Mouse (Mus musculus) naive thymus-derived CD4-positive, alpha-beta T cell, adult 2 months (primary cell): Measurements from ENCODE around the gene Cox14.
A peak's percentile ranks its signal among the peaks of the same experiment; 100 is the strongest.
"Not testable (repeated sequence)": the region's sequence is repeated elsewhere in the genome, so short reads cannot be mapped to it uniquely, and the experiment has no call there.

Experiments
- DNase-seq: peaks from one replicate; pipeline ENCODE4 v3.0.0-alpha.2; 2011; ENCODE audit warnings: low read depth

Cox14 gene

DNA sequence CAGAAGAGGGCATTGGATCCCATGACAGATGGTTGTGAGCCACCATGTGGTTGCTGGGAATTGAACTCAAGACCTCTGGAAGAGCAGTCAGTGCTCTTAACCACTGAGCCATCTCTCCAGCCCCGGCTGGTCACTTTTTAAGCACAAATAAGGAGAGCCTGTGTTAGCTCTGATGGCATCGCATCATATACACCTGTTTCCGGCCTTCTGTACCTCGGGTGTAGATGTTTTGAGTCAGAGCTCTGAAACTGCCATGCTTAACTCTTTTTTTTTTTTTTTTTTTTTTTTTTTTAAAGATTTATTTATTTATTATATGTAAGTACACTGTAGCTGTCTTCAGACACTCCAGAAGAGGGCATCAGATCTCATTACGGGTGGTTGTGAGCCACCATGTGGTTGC is 1.6 kb downstream of the Cox14 start:
- not testable (repeated sequence) for DNase-seq

DNA sequence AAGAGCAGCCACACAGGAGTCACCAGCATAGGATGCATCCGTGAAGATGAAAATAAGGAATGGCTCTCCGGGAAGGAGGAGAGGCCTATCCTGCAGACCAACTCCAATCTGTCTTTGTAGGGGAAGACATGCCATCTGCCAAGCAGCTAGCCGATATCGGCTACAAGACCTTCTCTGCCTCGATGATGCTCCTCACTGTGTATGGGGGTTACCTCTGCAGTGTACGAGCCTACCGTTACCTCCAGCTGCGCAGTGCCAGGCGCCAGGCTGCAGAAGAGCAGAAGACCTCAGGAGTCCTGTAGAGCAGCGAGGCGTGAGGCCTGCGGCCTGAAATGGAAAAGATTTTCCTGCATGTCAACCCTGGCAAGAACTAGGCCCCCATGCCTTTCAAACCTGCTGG is 2.1 kb downstream of the Cox14 start:
- DNase-seq = no peak

DNA sequence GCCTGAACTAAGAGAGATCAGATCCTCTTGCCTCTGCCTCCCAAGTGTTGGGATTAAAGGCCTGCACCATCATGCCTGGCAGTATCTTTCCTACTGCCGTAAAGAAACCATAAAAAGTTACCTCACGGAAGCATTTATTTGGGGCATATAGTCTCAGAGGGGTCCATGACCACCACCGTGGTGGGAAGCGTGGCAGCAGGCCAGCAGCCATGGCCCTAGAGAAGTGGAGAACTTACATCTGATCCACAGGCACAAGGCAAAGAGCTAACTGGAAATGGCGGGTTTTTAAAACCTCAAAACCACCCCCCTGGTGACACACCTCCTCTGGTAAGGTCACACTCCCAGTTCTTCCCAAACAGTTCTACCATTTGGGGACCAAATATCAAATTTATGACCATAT is 2.8 kb downstream of the Cox14 start:
- DNase-seq = no peak

- peak; percentile 56 for DNase-seq
Observed at GRCm38 (mm10) chr15:99729056-99729783, 3.8 kb downstream of the Cox14 start.

GRCm38 (mm10) chr15:99731167-99731566 is 5.7 kb downstream of the Cox14 start:
- no peak for DNase-seq

GRCm38 (mm10) chr15:99731678-99732077 is 6.3 kb downstream of the Cox14 start:
- DNase-seq = no peak

DNA sequence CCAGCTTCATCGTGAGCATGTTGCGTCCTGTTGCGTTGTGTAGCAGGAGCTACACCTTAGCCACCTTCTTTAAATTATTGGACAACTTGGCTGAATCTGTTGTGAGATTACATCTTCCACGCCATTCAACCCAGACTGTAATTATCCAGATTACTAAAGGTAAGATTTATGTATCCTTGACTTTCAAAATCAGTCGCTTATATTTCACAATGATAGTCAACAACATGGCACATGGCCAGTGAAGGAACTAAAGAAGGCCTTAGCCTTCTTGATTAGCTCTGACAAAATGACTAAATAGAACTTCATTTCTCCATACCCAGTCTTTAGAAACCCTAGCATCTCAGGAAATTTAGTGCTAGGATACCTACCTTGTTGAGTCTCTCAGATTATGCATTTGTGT is 7.8 kb downstream of the Cox14 start:
- DNase-seq = no peak

DNA sequence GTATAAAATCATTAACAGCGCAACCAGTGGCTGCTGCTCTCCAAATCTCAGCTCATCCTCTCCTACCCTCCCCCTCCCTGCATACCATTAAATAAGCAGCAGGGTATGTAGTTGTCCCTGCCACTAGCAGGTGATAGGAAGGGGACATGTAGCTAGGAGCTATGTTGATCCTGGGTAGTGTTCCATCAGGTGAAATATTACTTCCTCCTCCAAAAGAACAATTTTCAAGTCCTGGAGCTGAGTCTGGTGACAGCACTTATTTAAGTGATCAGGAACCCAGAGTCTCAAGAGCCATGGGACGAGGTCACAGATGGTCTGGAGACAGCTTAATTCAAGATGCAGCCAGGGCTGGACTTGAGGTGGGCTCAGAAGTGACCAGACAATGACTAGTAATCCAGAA is 10.2 kb downstream of the Cox14 start:
- DNase-seq = no peak

- DNase-seq = no peak
Observed at GRCm38 (mm10) chr15:99736675-99737074, 11.3 kb downstream of the Cox14 start.

- no peak for DNase-seq
Observed at GRCm38 (mm10) chr15:99740229-99740628, 14.8 kb downstream of the Cox14 start.

- DNase-seq = no peak
Observed at GRCm38 (mm10) chr15:99754204-99754603, 28.8 kb downstream of the Cox14 start.

DNA sequence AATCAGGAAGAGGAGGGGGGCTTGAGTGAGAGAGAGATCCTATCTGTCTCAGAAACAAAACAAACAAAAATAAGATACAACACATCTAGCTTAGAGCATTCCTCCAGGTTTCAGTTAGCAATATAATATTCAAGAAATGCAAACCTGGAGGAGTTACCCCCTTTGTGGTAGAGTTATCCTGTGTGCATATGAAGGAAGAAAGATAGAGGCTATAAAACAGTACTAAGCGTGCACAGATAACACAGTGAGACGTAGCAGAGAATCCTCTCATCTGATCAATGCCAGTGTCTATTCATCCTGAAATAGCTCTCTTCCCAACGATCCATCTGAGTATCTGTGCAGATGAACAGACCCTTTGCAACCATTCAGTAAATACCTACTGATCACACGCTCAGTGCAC is 42.0 kb downstream of the Cox14 start:
- DNase-seq = no peak

GRCm38 (mm10) chr15:99768761-99769160 is 43.3 kb downstream of the Cox14 start:
- DNase-seq = no peak

- DNase-seq = no peak
Observed at GRCm38 (mm10) chr15:99771004-99771500, 45.6 kb downstream of the Cox14 start.

DNA sequence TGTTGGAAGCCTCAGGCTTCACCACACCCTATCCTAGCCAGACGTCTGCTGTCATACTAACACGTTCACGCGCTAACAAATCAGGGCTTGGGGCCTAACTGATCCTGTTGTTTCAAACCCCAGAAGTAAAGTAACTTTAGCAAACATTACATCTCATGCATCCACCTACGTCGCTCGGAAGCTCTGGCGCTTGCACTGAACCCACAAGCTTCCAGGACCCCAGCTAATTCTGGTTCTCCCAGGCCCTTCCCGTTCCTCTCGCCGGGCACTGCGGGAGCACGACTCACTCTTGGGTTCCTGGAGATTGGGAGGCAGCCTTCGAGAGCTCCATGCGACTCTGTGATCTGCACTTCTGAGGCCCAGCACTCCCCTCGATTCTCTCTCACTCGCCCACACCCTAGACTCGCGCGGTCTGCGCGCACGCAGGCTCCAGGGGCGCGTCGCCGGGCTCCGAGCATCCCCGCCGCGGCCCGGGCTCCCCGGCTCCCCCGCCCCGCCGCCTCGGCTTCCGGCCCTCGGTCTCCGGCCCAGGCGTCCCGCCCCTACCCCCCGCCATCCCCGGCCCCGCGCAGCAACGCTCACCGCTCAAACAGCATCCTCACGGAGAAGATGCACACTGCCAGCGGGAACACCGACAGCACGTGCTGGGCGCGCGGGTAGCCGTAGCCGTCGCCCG is 46.3 kb downstream of the Cox14 start:
- DNase-seq = no peak

GRCm38 (mm10) chr15:99772277-99772880 is 47.0 kb downstream of the Cox14 start:
- peak; percentile 92 for DNase-seq

- DNase-seq = not testable (repeated sequence)
Observed at GRCm38 (mm10) chr15:99772881-99772924, 47.3 kb downstream of the Cox14 start, which contains the start of gene Cers5. Gene Cers5, minus strand, starts transcription at chr15:99772885.

- no peak for DNase-seq
Observed at GRCm38 (mm10) chr15:99772925-99773324, 47.5 kb downstream of the Cox14 start.
